Mouse (Mus musculus): ENCODE data around the gene Sult6b2. TPM values are rescaled to one million over a fixed set of nuclear protein-coding genes. Genes with fewer than 3 reads are reported as not detected.

The Sult6b2 gene
- polyA plus RNA-seq, 1 experiment = not detected

- no peak overlapping the region for H3K4me3 ChIP-seq (ENCODE audit: insufficient read depth, low read depth, low read length)
- no peaks in the 10 kb centered on the region for H3K4me1 ChIP-seq (ENCODE audit: control insufficient read depth, insufficient read depth, insufficient read length, low read length)
- H3K27ac ChIP-seq (replicated peaks; ENCODE audit: low read depth, low read length) = no peak overlapping the region
These were observed 58.8 kb downstream of the Sult6b2 start for GRCm38 (mm10) chr6:142745484-142745883.

- Histone ChIP-seq H3K4me1 (ENCODE audit: control insufficient read depth, insufficient read depth, insufficient read length, low read length) (no peaks in the 10 kb centered on the region), H3K27ac (replicated peaks; ENCODE audit: low read depth, low read length) (no peak overlapping the region), H3K4me3 (ENCODE audit: insufficient read depth, low read depth, low read length) (no peak overlapping the region)
These were observed 61.1 kb downstream of the Sult6b2 start for GRCm38 (mm10) chr6:142743193-142743592.

GRCm38 (mm10) chr6:142741763-142742162 is 62.5 kb downstream of the Sult6b2 start:
- H3K4me3 ChIP-seq (ENCODE audit: insufficient read depth, low read depth, low read length) = no peak overlapping the region
- no peaks in the 10 kb centered on the region for H3K4me1 ChIP-seq (ENCODE audit: control insufficient read depth, insufficient read depth, insufficient read length, low read length)
- no peak overlapping the region for H3K27ac ChIP-seq (replicated peaks; ENCODE audit: low read depth, low read length)

- Histone ChIP-seq H3K27ac (replicated peaks; ENCODE audit: low read depth, low read length) (no peak overlapping the region), H3K4me3 (ENCODE audit: insufficient read depth, low read depth, low read length) (no peak overlapping the region), H3K4me1 (ENCODE audit: control insufficient read depth, insufficient read depth, insufficient read length, low read length) (no peaks in the 10 kb centered on the region)
These were observed 65.7 kb downstream of the Sult6b2 start for GRCm38 (mm10) chr6:142738637-142739036.

GRCm38 (mm10) chr6:142738225-142738624 is 66.1 kb downstream of the Sult6b2 start:
- Histone ChIP-seq H3K4me3 (ENCODE audit: insufficient read depth, low read depth, low read length) (no peak overlapping the region), H3K4me1 (ENCODE audit: control insufficient read depth, insufficient read depth, insufficient read length, low read length) (no peaks in the 10 kb centered on the region), H3K27ac (replicated peaks; ENCODE audit: low read depth, low read length) (no peak overlapping the region)

GRCm38 (mm10) chr6:142735302-142736005 is 68.8 kb downstream of the Sult6b2 start:
- Histone ChIP-seq H3K4me3 (ENCODE audit: insufficient read depth, low read depth, low read length) (no peak overlapping the region), H3K4me1 (ENCODE audit: control insufficient read depth, insufficient read depth, insufficient read length, low read length) (no peaks in the 10 kb centered on the region), H3K27ac (replicated peaks; ENCODE audit: low read depth, low read length) (no peak overlapping the region)

Other genes starting within 250 kb of the Sult6b2 start
- gene Kcnj8, start 232.9 kb downstream of the Sult6b2 start, polyA plus RNA-seq (2012; ENCODE audit: insufficient read depth, insufficient read length, missing spikeins) = 11.2 and 17.3 TPM in 2 replicates
- 9.4 and 12.2 TPM in 2 replicates for gene Abcc9, start 102.2 kb downstream of the Sult6b2 start, polyA plus RNA-seq (2012; ENCODE audit: insufficient read depth, insufficient read length, missing spikeins)
- gene Cmas, start 47.8 kb downstream of the Sult6b2 start, polyA plus RNA-seq (2012; ENCODE audit: insufficient read depth, insufficient read length, missing spikeins) = 11.1 and 17.7 TPM in 2 replicates
- not detected in 2 replicates for gene St8sia1, start 159.9 kb upstream of the Sult6b2 start, polyA plus RNA-seq (2012; ENCODE audit: insufficient read depth, insufficient read length, missing spikeins)